Mouse (Mus musculus): ENCODE data around the gene Ltv1. TPM values are rescaled to one million over a fixed set of nuclear protein-coding genes. Genes with fewer than 3 reads are reported as not detected.

Ltv1 gene
- 10 to 100 TPM; 30.7 to 32.2 TPM for total RNA-seq (2023)

GRCm38 (mm10) chr10:13192731-13193351 lies at the start of gene Ltv1:
Gene Ltv1, minus strand, starts transcription at chr10:13193168.

DNA sequence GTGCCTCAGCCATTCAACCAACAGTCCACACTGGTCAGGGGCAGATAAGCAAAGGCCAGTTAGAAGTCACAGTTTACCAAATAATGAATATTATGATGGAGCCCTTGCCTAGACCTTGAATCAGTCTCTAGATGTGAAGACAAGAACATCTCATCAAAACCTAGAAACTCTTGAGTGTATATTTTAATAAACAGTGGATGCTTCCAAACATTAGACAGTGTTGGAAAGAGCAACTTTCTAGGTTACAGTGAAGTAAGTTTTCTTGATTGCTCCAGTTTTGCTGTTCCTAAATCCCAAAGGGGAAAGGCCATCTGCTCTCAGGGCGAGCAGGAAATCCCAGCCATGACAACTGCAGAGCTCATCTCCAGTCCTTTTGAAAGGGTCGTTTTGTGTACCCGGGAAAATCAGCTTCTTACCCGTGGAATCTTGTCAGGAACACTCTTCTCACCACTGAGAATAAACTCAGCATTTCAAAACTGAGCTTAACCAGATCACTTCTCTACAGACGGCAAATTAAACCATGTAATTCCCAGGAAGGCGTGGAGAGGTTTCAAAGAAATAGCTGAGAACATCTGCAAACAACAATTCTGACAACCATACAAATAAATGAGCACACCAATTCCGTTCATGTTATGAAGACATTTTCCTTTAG lies 14.9 kb downstream of the Ltv1 start, which contains the start of gene Zc2hc1b:
Gene Zc2hc1b (minus strand): TSS at position 51 of the 652 bp plus-strand sequence.

Other genes starting within 250 kb of the Ltv1 start
- 10 to 100 TPM; 84.3 to 90.2 TPM for gene Stx11, start 228.9 kb downstream of the Ltv1 start, total RNA-seq (2023)
- gene Sf3b5, start 187.8 kb downstream of the Ltv1 start, total RNA-seq (2023): 1 to 10 TPM; 7.6 to 8.4 TPM
- 1 to 10 TPM; 3.3 to 3.6 TPM for gene Plagl1, start 132.7 kb downstream of the Ltv1 start, total RNA-seq (2023)
- not detected for gene Zc2hc1b, start 15.1 kb downstream of the Ltv1 start, total RNA-seq (2023)

All from neutrophil, adult 83 days (primary cell).